Mouse (Mus musculus) kidney, postnatal 0 days (tissue): ENCODE measurements around the gene Gls2. TPM values are rescaled to one million over a fixed set of nuclear protein-coding genes. Genes with fewer than 3 reads are reported as not detected.

Source experiments
- ATAC-seq: fragments of 200-750 bp; cut with Nextera tagmentation; replicated peaks from 2 replicates; pipeline ENCODE4 v1.8.0; 2017; ENCODE audit warnings: low read depth, moderate number of reproducible peaks, moderate TSS enrichment, moderate library complexity; ENCODE audit not compliant: low FRiP score
- DNase-seq: peaks from one replicate; pipeline ENCODE4 v3.0.0-alpha.2; 2016; ENCODE audit warnings: low spot score
- H3K27ac ChIP-seq: fragments of 300-500 bp; sonication (generic); 2 replicates; pipeline ENCODE4 v1.5.1; 2014; ENCODE audit warnings: mild to moderate bottlenecking
- H3K27me3 ChIP-seq: fragments of 300-500 bp; sonication (generic); 2 replicates; pipeline ENCODE4 v1.6.1; 2014; ENCODE audit warnings: low read length, mixed read lengths; ENCODE audit not compliant: insufficient read depth
- H3K36me3 ChIP-seq: fragments of 300-500 bp; sonication (generic); 2 replicates; pipeline ENCODE4 v1.6.1; 2014; ENCODE audit warnings: low read length, mixed read lengths; ENCODE audit not compliant: insufficient read depth
- H3K4me1 ChIP-seq: fragments of 300-500 bp; sonication (generic); replicated peaks from 2 replicates; pipeline ENCODE4 v1.6.1; 2014; ENCODE audit warnings: antibody characterized with exemption, low read length, mixed read lengths; ENCODE audit not compliant: insufficient read depth
- H3K4me2 ChIP-seq: fragments of 300-500 bp; sonication (generic); 2 replicates; pipeline ENCODE4 v1.6.1; 2014; ENCODE audit warnings: mild to moderate bottlenecking, low read length, moderate library complexity, mixed read lengths
- H3K4me3 ChIP-seq: fragments of 300-500 bp; sonication (generic); replicated peaks from 2 replicates; pipeline ENCODE4 v1.5.1; 2014; ENCODE audit warnings: low read depth, low read length
- H3K9ac ChIP-seq: fragments of 300-500 bp; sonication (generic); 2 replicates; pipeline ENCODE4 v1.6.1; 2014; ENCODE audit warnings: low read depth, low read length
- H3K9me3 ChIP-seq: fragments of 300-500 bp; sonication (generic); replicated peaks from 2 replicates; pipeline ENCODE4 v1.6.1; 2016; ENCODE audit warnings: low read length, inconsistent platforms, mixed read lengths
- CTCF ChIP-seq: IDR thresholded peaks from 2 replicates; pipeline ENCODE4 v1.5.1; 2016; ENCODE audit warnings: antibody characterized with exemption, low read depth, mild to moderate bottlenecking, moderate library complexity
- WGBS: fragments of 180-500 bp; shearing (Covaris S2); extraction: QIAGEN DNeasy Blood & Tissue Kit; methylation state at CpG from one replicate; pipeline ENCODE4 v1.1.7; 2014; 5-methylcytosine and 5-hydroxymethylcytosine counted together
- polyA plus RNA-seq: library from polyadenylated mRNA; unstranded; fragments of >200 nt; fragmentation: Nextera tagmentation; extraction: Ambion mirVana; gene quantifications from 2 replicates; pipeline ENCODE4 v1.2.1, GENCODE M21; 2015

Gene Gls2
- polyA plus RNA-seq, 1 experiment from 2014 or later, result 0.79 TPM

DNA sequence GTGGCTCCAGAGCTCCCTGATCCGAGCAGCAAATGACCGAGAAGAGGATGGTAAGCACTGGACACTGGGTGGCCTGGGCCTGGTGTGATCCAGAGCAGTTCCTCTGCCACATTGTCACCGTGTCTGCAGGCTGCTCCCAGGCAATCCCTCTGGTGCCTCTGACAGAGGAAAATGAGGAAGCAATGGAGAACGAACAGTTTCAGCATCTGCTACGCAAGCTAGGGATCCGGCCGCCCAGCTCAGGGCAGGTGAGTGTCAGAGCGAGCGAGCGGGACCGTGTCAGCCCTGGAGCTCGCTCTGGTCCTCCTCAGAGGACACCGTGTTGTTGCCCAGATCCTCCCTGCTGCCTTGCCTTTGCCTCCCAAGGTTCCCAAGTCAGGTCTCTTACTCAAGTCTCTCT, 56.3 kb downstream of the Gls2 start:
- H3K4me2 ChIP-seq, result no peak overlapping the region
- 95% methylated on average over 13 of the region's 13 CpGs for WGBS
- no peaks in the 10 kb centered on the region for H3K9me3 ChIP-seq
- no peak overlapping the region for H3K27ac ChIP-seq
- H3K27me3 ChIP-seq, result no peaks in the 10 kb centered on the region
- H3K36me3 ChIP-seq, result peaks cover 45% of the 10 kb centered on the region
- H3K9ac ChIP-seq, result no peak overlapping the region
- TF ChIP-seq CTCF, result no peak
- no peaks in the 10 kb centered on the region for H3K4me1 ChIP-seq
- ATAC-seq (no peak), DNase-seq (no peak)
- H3K4me3 ChIP-seq, result no peak overlapping the region

DNA sequence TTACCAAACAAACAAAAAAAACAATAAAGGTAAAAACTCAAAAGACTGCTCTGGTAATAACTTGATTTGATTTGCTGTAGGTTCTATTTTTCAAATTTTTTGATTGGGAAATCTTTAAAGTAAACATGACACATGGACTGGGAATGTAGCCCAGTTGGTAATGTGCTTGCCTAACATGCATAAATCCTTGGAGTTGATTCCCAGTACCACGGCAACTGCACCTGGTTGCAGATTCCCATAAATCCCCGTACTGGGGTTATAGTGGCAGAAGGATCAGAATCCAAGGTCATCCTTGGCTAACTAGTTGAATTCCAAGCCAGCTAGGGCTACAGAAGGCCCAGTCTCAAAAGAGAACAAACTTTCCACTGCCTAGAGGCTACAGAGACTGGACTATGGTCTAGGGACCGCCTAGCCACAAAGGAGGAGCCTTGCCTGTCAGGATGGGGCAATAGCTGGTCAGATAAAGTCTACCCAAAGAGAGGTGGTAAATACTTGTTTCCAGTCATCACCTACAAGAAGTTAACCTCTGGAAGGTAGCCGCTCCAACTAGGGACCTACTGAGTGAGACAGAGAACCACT, 59.5 kb downstream of the Gls2 start, which contains the start of gene Apon:
Gene Apon, plus strand, starts transcription at position 420 of the 579 bp plus-strand sequence.
- 80% methylated on average over 4 of the region's 4 CpGs for WGBS
- Histone ChIP-seq H3K4me2 (no peak within 1 kb of the TSS), H3K36me3 (peaks cover 32% of the 10 kb centered on the region), H3K27me3 (no peaks in the 10 kb centered on the region), H3K9me3 (no peaks in the 10 kb centered on the region), H3K4me3 (no peak within 1 kb of the TSS), H3K4me1 (no peaks in the 10 kb centered on the region), H3K9ac (no peak within 1 kb of the TSS), H3K27ac (no peak within 1 kb of the TSS)
- ATAC-seq (no peak), DNase-seq (no peak)
- TF ChIP-seq CTCF, result no peak

DNA sequence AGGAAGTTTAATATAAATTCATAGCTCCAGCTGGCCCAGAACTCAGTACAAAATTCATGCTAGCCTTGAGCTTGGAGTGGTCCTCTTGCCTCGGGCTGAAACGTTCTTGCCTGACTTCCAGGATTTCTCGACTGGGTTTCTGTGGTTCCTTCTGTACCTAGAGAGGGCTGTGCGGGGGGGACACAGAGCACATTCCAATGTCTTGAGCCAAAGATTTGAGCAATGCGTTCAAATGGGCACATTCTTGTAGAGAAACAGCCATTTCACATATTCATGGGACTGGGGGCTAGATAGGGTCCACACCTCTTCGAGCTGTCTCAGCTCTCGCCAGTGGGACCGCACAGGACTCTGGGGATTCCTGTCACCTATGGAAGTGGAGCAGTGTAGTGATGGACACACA, 61.7 kb downstream of the Gls2 start:
- Histone ChIP-seq H3K4me2 (no peak overlapping the region), H3K4me1 (no peaks in the 10 kb centered on the region), H3K9ac (no peak overlapping the region), H3K27ac (no peak overlapping the region), H3K27me3 (no peaks in the 10 kb centered on the region), H3K36me3 (peaks cover 13% of the 10 kb centered on the region), H3K4me3 (no peak overlapping the region), H3K9me3 (no peaks in the 10 kb centered on the region)
- DNase-seq (no peak), ATAC-seq (no peak)
- no peak for TF ChIP-seq CTCF
- 83% methylated on average over 8 of the region's 8 CpGs for WGBS

DNA sequence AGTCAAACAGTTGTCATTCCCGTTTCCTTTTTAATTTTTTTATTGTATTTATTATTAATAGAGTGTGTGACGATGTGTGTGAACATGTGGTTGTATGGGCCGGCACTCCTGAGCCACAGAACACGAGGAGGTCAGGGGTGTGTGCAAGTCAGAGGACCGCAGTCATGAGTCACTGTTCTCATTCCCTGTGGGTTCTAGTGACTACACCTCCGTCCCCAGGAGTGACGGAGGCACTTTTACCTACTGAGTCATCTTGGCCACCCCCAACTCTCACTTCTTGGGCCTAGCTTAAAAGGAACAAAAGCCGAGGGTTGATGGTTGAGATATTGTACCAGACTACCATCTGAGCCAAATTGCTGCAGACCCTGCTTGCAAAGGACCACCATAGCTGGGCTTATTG, 62.1 kb downstream of the Gls2 start:
- Histone ChIP-seq H3K9me3 (no peaks in the 10 kb centered on the region), H3K4me2 (no peak overlapping the region), H3K4me3 (no peak overlapping the region), H3K27me3 (no peaks in the 10 kb centered on the region), H3K4me1 (no peaks in the 10 kb centered on the region), H3K27ac (no peak overlapping the region), H3K9ac (no peak overlapping the region), H3K36me3 (peaks cover 9% of the 10 kb centered on the region)
- 72% methylated on average over 8 of the region's 8 CpGs for WGBS
- TF ChIP-seq CTCF, result no peak
- ATAC-seq, result no peak
- no peak for DNase-seq

DNA sequence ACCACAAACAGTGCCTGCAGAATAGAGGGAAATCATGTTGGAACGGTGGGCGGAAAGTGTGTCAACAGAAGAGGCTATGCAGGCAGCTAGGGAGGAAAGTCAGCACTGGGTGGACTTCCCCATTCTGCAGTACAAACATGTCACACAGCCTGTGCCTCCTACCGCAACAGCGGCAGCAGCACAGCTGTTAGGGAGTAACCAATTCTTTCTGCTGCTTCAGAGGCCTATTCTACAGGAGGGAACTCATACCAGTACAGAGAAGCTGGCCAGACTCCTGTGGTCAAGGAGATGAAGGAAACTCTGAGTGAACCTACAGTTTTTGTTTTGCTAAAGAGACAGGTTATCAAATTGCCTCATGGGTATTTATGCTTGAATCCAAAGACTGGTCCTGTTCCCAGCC, 64.7 kb downstream of the Gls2 start:
- H3K4me2 ChIP-seq, result no peak overlapping the region
- H3K36me3 ChIP-seq, result no peaks in the 10 kb centered on the region
- no peak overlapping the region for H3K9ac ChIP-seq
- WGBS, result 68% methylated on average over 4 of the region's 4 CpGs
- no peaks in the 10 kb centered on the region for H3K27me3 ChIP-seq
- TF ChIP-seq CTCF, result no peak
- ATAC-seq (no peak), DNase-seq (no peak)
- no peaks in the 10 kb centered on the region for H3K9me3 ChIP-seq
- no peak overlapping the region for H3K27ac ChIP-seq
- H3K4me1 ChIP-seq, result no peaks in the 10 kb centered on the region
- H3K4me3 ChIP-seq, result no peak overlapping the region

Other genes starting within 250 kb of the Gls2 start
- gene Hsd17b6, start 186.8 kb upstream of the Gls2 start, polyA plus RNA-seq, result not detected in 2 replicates
- 43.9 and 53.2 TPM in 2 replicates for gene Prim1, start 179.3 kb upstream of the Gls2 start, polyA plus RNA-seq
- gene Naca, start 158.9 kb upstream of the Gls2 start, polyA plus RNA-seq, result 769 and 820 TPM in 2 replicates
- gene Ptges3, start 135.5 kb upstream of the Gls2 start, polyA plus RNA-seq, result 467 and 468 TPM in 2 replicates
- 3,631 and 3,848 TPM in 2 replicates for gene Atp5b, start 111.2 kb upstream of the Gls2 start, polyA plus RNA-seq
- 9.8 and 11.3 TPM in 2 replicates for gene Baz2a, start 102.9 kb upstream of the Gls2 start, polyA plus RNA-seq
- 27.0 and 30.0 TPM in 2 replicates for gene Rbms2, start 14.2 kb upstream of the Gls2 start, polyA plus RNA-seq
- gene Spryd4, start 17.4 kb downstream of the Gls2 start, polyA plus RNA-seq, result 31.5 and 35.1 TPM in 2 replicates
- not detected in 2 replicates for gene Mip, start 31.4 kb downstream of the Gls2 start, polyA plus RNA-seq
- 26.4 and 33.3 TPM in 2 replicates for gene Timeless, start 37.6 kb downstream of the Gls2 start, polyA plus RNA-seq
- 0.11 and 0.34 TPM in 2 replicates for gene Apon, start 59.6 kb downstream of the Gls2 start, polyA plus RNA-seq
- 0.21 and 0.42 TPM in 2 replicates for gene Apof, start 74.2 kb downstream of the Gls2 start, polyA plus RNA-seq
- 9.0 and 10.9 TPM in 2 replicates for gene Stat2, start 76.1 kb downstream of the Gls2 start, polyA plus RNA-seq
- gene Il23a, start 104.3 kb downstream of the Gls2 start, polyA plus RNA-seq, result 0.13 and 0.16 TPM in 2 replicates
- gene Pan2, start 108.9 kb downstream of the Gls2 start, polyA plus RNA-seq, result 26.5 and 28.5 TPM in 2 replicates
- 350 and 363 TPM in 2 replicates for gene Cnpy2, start 128.0 kb downstream of the Gls2 start, polyA plus RNA-seq
- gene Cs, start 143.3 kb downstream of the Gls2 start, polyA plus RNA-seq, result 167 and 195 TPM in 2 replicates
- 18.3 and 19.7 TPM in 2 replicates for gene Coq10a, start 174.5 kb downstream of the Gls2 start, polyA plus RNA-seq
- 6.2 TPM in 2 replicates for gene Ankrd52, start 182.7 kb downstream of the Gls2 start, polyA plus RNA-seq
- 56.0 and 64.8 TPM in 2 replicates for gene Slc39a5, start 206.8 kb downstream of the Gls2 start, polyA plus RNA-seq
- gene Nabp2, start 217.0 kb downstream of the Gls2 start, polyA plus RNA-seq, result 82.4 and 85.5 TPM in 2 replicates
- 34.9 and 39.3 TPM in 2 replicates for gene Rnf41, start 217.2 kb downstream of the Gls2 start, polyA plus RNA-seq